Mouse (Mus musculus) C2C12 (cell line): Measurements from ENCODE around the gene Herc4.

Experiments
- CEBPB ChIP-seq: IDR thresholded peaks from one replicate; pipeline ENCODE4 v1.6.1; 2011; ENCODE audit warnings: low read depth, mild to moderate bottlenecking, control low read depth, moderate library complexity
- CTCF ChIP-seq: IDR thresholded peaks from one replicate; pipeline ENCODE4 v1.5.1; 2011; ENCODE audit not compliant: control insufficient read depth, insufficient read depth, insufficient read length
- MAX ChIP-seq: IDR thresholded peaks from one replicate; pipeline ENCODE4 v1.6.1; 2011; ENCODE audit warnings: mild to moderate bottlenecking, control low read depth
- MYOD1 ChIP-seq: IDR thresholded peaks from one replicate; pipeline ENCODE4 v1.6.1; 2011; ENCODE audit warnings: low read depth; ENCODE audit not compliant: control insufficient read depth, insufficient read length

DNA sequence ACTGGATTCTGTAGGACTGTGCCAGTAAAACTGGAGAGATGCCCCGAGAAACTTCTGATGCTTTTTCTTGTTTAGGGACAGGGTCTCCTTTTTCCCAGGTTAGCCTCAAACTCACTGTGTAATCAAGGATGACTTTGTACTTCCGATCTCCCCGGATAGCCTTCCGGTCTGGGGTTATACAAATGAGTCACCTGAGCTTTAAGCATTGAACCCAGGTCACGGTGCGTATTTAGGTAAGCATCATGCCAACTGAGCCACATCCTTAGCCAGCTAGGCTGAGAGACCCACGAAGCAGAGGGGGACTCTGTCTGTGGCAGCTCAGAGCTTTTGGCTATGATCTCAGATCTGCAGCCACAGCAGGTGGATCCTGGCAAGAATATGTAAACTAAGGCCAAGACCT lies 107.1 kb downstream of the Herc4 start:
- TF ChIP-seq CTCF: no peak
- no peak for TF ChIP-seq MYOD1
- no peak for TF ChIP-seq MAX
- TF ChIP-seq CEBPB: no peak
